In genomic region chr19:56990367-56991111, GRCm38 (mm10) we compare ENCODE assay signal across 8 mouse cellular contexts. TPM values are rescaled to one million over a fixed set of nuclear protein-coding genes. Genes with fewer than 3 reads are reported as not detected.
A peak's percentile ranks its signal among the peaks of the same experiment; 100 is the strongest.
DNase-seq lines count a peak whose midpoint lies in the region; ATAC-seq and TF ChIP-seq lines count a peak whose summit lies in the region.

No protein-coding gene starts in this region.

- ATAC-seq in forebrain, embryonic 12.5 days (ENCODE audit: low FRiP score), result peak; percentile 63; the same call in 1 of the 2 replicates
- no peak for ATAC-seq in kidney, postnatal 0 days (replicated peaks; ENCODE audit: low FRiP score, low read depth)

- 0 out of 2 replicates have a peak overlapping the region, but pooled peaks have one; percentile 56 for H3K27ac ChIP-seq in forebrain, embryonic 12.5 days
- H3K27ac ChIP-seq in kidney, postnatal 0 days, result peak overlapping the region; percentile 13; the same call in 1 of the 2 replicates

- peak; percentile 49 for DNase-seq in ovary, adult 18-20 months (ENCODE audit: low spot score)
- DNase-seq in ovary, postnatal 14 days (ENCODE audit: low spot score), result no peak
- no peak for DNase-seq in kidney, postnatal 0 days (ENCODE audit: low spot score)
- no peak for DNase-seq in right cerebral cortex, adult 18-20 months
- DNase-seq in retina, embryonic 14.5 days (ENCODE audit: low spot score), result no peak
- DNase-seq in cerebellum, adult 11 months, result no peak

- TF ChIP-seq POLR2A in myocyte (IDR thresholded peaks at IDR 0.05; ENCODE audit: insufficient read length, low read depth), result no peak

- no peak overlapping the region for H3K4me2 ChIP-seq in forebrain, embryonic 12.5 days
- no peak overlapping the region for H3K4me2 ChIP-seq in kidney, postnatal 0 days (ENCODE audit: low read length)
- peak overlapping the region; percentile 18 for H3K4me2 ChIP-seq in myocyte (ENCODE audit: low read depth)

- no peaks in the 10 kb centered on the region for H3K9me3 ChIP-seq in forebrain, embryonic 12.5 days
- H3K9me3 ChIP-seq in kidney, postnatal 0 days (replicated peaks; ENCODE audit: low read length), result no peaks in the 10 kb centered on the region

- no peaks in the 10 kb centered on the region for H3K27me3 ChIP-seq in forebrain, embryonic 12.5 days
- H3K27me3 ChIP-seq in kidney, postnatal 0 days (ENCODE audit: insufficient read depth, low read length), result no peaks in the 10 kb centered on the region
- H3K27me3 ChIP-seq in myocyte (ENCODE audit: control insufficient read depth, insufficient read depth, insufficient read length), result no peaks in the 10 kb centered on the region

- 27% methylated on average over 14 of the region's 14 CpGs for WGBS in forebrain, embryonic 12.5 days
- 54% methylated on average over 14 of the region's 14 CpGs for WGBS in kidney, postnatal 0 days

- no peaks in the 10 kb centered on the region for H3K36me3 ChIP-seq in forebrain, embryonic 12.5 days (replicated peaks)
- H3K36me3 ChIP-seq in kidney, postnatal 0 days (ENCODE audit: insufficient read depth, low read length), result no peaks in the 10 kb centered on the region
- no peaks in the 10 kb centered on the region for H3K36me3 ChIP-seq in myocyte (ENCODE audit: control insufficient read depth, insufficient read depth)

- no peak overlapping the region for H3ac ChIP-seq in myocyte (ENCODE audit: control insufficient read depth, insufficient read length)

- no peaks in the 10 kb centered on the region for H3K79me2 ChIP-seq in myocyte (ENCODE audit: control insufficient read depth, insufficient read depth)

- no peak overlapping the region for H3K9ac ChIP-seq in forebrain, embryonic 12.5 days
- H3K9ac ChIP-seq in kidney, postnatal 0 days (ENCODE audit: low read depth, low read length), result no peak overlapping the region

- peaks cover 38% of the 10 kb centered on the region for H3K4me1 ChIP-seq in forebrain, embryonic 12.5 days
- peaks cover 35% of the 10 kb centered on the region for H3K4me1 ChIP-seq in kidney, postnatal 0 days (replicated peaks; ENCODE audit: insufficient read depth, low read length)

- TF ChIP-seq CTCF in kidney, postnatal 0 days (IDR thresholded peaks at IDR 0.05; ENCODE audit: low read depth), result no peak

- H3K4me3 ChIP-seq in forebrain, embryonic 12.5 days (replicated peaks), result no peak overlapping the region
- H3K4me3 ChIP-seq in kidney, postnatal 0 days (replicated peaks; ENCODE audit: low read depth, low read length), result no peak overlapping the region
- no peak overlapping the region for H3K4me3 ChIP-seq in myocyte

TF ChIP-seq in myocyte, 11 proteins besides CTCF, POLR2A, EP300 and RAD21:
- TF ChIP-seq TCF3 (IDR thresholded peaks at IDR 0.05; ENCODE audit: insufficient read length, low read depth) (no peak), TCF12 (IDR thresholded peaks at IDR 0.05; ENCODE audit: insufficient read depth, poor library complexity, severe bottlenecking) (no peak), REST (IDR thresholded peaks at IDR 0.05; ENCODE audit: insufficient read depth, insufficient read length) (no peak), USF1 (IDR thresholded peaks at IDR 0.05; ENCODE audit: low read depth) (no peak), POLR2AphosphoS2 (IDR thresholded peaks at IDR 0.05; ENCODE audit: insufficient read length, low read depth) (no peak), MAX (IDR thresholded peaks at IDR 0.05; ENCODE audit: low read depth) (no peak), CEBPB (IDR thresholded peaks at IDR 0.05; ENCODE audit: insufficient read depth, poor library complexity, severe bottlenecking) (no peak), E2F4 (IDR thresholded peaks at IDR 0.05; ENCODE audit: insufficient read depth) (no peak), MYOD1 (IDR thresholded peaks at IDR 0.05; ENCODE audit: control insufficient read depth in 1 of 3, insufficient read length in 2 of 3, low read depth in 2 of 3) (no peak), MYOG (IDR thresholded peaks at IDR 0.05; ENCODE audit: control insufficient read depth in 1 of 3, insufficient read depth in 1 of 3, insufficient read length in 2 of 3, low read depth in 2 of 3) (no peak)

RNA-seq across cellular contexts. Expression of gene Afap1l2, which starts 17.5 kb away (rescaled TPM):
- polyA plus RNA-seq in forebrain, embryonic 12.5 days (2016; fragmentation: Nextera tagmentation; extraction: Ambion mirVana), result 2.7 and 3.2 TPM in 2 replicates
- 21.3 and 22.0 TPM in 2 replicates for polyA plus RNA-seq in kidney, postnatal 0 days (2015; fragmentation: Nextera tagmentation; extraction: Ambion mirVana)
- polyA plus RNA-seq in myocyte (2012; fragmentation: generic; extraction: Trizol), result 15.2 TPM
